Mouse (Mus musculus) forebrain, embryonic 16.5 days (tissue): Measurements from ENCODE around the gene Cmip. TPM values are rescaled to one million over a fixed set of nuclear protein-coding genes. Genes with fewer than 3 reads are reported as not detected.

Experiments
- ATAC-seq: fragments of 200-750 bp; cut with Nextera tagmentation; 2 replicates; pipeline ENCODE4 v1.8.0; 2017; ENCODE audit warnings: mild to moderate bottlenecking, moderate library complexity
- H3K27ac ChIP-seq: fragments of 300-500 bp; sonication (generic); 2 replicates; pipeline ENCODE4 v1.5.1; 2014; ENCODE audit warnings: low read length, control low read depth
- H3K27me3 ChIP-seq: fragments of 300-500 bp; sonication (generic); replicated peaks from 2 replicates; pipeline ENCODE4 v1.6.1; 2014; ENCODE audit warnings: low read length; ENCODE audit not compliant: control insufficient read depth, insufficient read depth
- H3K36me3 ChIP-seq: fragments of 300-500 bp; sonication (generic); 2 replicates; pipeline ENCODE4 v1.6.1; 2014; ENCODE audit not compliant: control insufficient read depth, insufficient read depth
- H3K4me1 ChIP-seq: fragments of 300-500 bp; sonication (generic); replicated peaks from 2 replicates; pipeline ENCODE4 v1.6.1; 2014; ENCODE audit warnings: low read length; ENCODE audit not compliant: control insufficient read depth, insufficient read depth
- H3K4me2 ChIP-seq: fragments of 300-500 bp; sonication (generic); 2 replicates; pipeline ENCODE4 v1.6.1; 2014; ENCODE audit warnings: mild to moderate bottlenecking, low read length, control low read depth
- H3K4me3 ChIP-seq: fragments of 300-500 bp; sonication (generic); replicated peaks from 2 replicates; pipeline ENCODE4 v1.5.1; 2014; ENCODE audit warnings: mild to moderate bottlenecking, low read length, control low read depth
- H3K9ac ChIP-seq: fragments of 300-500 bp; sonication (generic); replicated peaks from 2 replicates; pipeline ENCODE4 v1.6.1; 2014; ENCODE audit warnings: low read depth, low read length, control low read depth
- H3K9me3 ChIP-seq: fragments of 300-500 bp; sonication (generic); 2 replicates; pipeline ENCODE4 v1.6.1; 2016; ENCODE audit warnings: low read length; ENCODE audit not compliant: control insufficient read depth
- WGBS: fragments of 180-500 bp; shearing (Covaris S2); extraction: QIAGEN DNeasy Blood & Tissue Kit; methylation state at CpG from one replicate; pipeline ENCODE4 v1.1.7; 2014; 5-methylcytosine and 5-hydroxymethylcytosine counted together
- polyA plus RNA-seq: library from polyadenylated mRNA; unstranded; fragments of >200 nt; fragmentation: Nextera tagmentation; extraction: Ambion mirVana; gene quantifications from 2 replicates; pipeline ENCODE4 v1.2.1, GENCODE M21; 2015

Gene Cmip
- polyA plus RNA-seq, 1 experiment from 2014 or later: 98.1 TPM

GRCm38 (mm10) chr8:117433968-117434367 is 177.1 kb downstream of the Cmip start:
- Histone ChIP-seq H3K9me3 (no peaks in the 10 kb centered on the region), H3K4me2 (no peak overlapping the region), H3K27me3 (no peaks in the 10 kb centered on the region), H3K4me3 (no peak overlapping the region), H3K27ac (no peak overlapping the region), H3K36me3 (peaks cover 31% of the 10 kb centered on the region), H3K4me1 (no peaks in the 10 kb centered on the region), H3K9ac (no peak overlapping the region)
- ATAC-seq: no peak
- WGBS: 87% methylated on average over 10 of the region's 10 CpGs

- Histone ChIP-seq H3K27ac (no peak overlapping the region), H3K9me3 (no peaks in the 10 kb centered on the region), H3K4me3 (no peak overlapping the region), H3K27me3 (no peaks in the 10 kb centered on the region), H3K4me1 (no peaks in the 10 kb centered on the region), H3K4me2 (no peak overlapping the region), H3K36me3 (peaks cover 21% of the 10 kb centered on the region), H3K9ac (no peak overlapping the region)
- ATAC-seq: no peak
- WGBS: 94% methylated on average over 15 of the region's 15 CpGs
Observed at GRCm38 (mm10) chr8:117436786-117437185, 179.9 kb downstream of the Cmip start.

GRCm38 (mm10) chr8:117437616-117438015 is 180.8 kb downstream of the Cmip start:
- Histone ChIP-seq H3K27ac (no peak overlapping the region), H3K4me1 (no peaks in the 10 kb centered on the region), H3K36me3 (peaks cover 21% of the 10 kb centered on the region), H3K9me3 (no peaks in the 10 kb centered on the region), H3K9ac (no peak overlapping the region), H3K4me2 (no peak overlapping the region), H3K27me3 (no peaks in the 10 kb centered on the region), H3K4me3 (no peak overlapping the region)
- no peak; the same call in 1 of the 2 replicates for ATAC-seq
- WGBS: 81% methylated on average over 5 of the region's 5 CpGs

- 91% methylated on average over 14 of the region's 14 CpGs for whole genome bisulfite sequencing
- Histone ChIP-seq H3K4me2 (no peak overlapping the region), H3K9ac (no peak overlapping the region), H3K36me3 (peaks cover 18% of the 10 kb centered on the region), H3K9me3 (no peaks in the 10 kb centered on the region), H3K4me1 (no peaks in the 10 kb centered on the region), H3K4me3 (no peak overlapping the region), H3K27me3 (no peaks in the 10 kb centered on the region), H3K27ac (no peak overlapping the region)
- ATAC-seq: no peak
Observed at GRCm38 (mm10) chr8:117440317-117440716, 183.5 kb downstream of the Cmip start.

- Histone ChIP-seq H3K4me2 (no peak overlapping the region), H3K27ac (no peak overlapping the region), H3K9me3 (no peaks in the 10 kb centered on the region), H3K27me3 (no peaks in the 10 kb centered on the region), H3K36me3 (peaks cover 13% of the 10 kb centered on the region; the same call in 1 of the 2 replicates), H3K4me1 (no peaks in the 10 kb centered on the region; the same call in 1 of the 2 replicates), H3K9ac (no peak overlapping the region), H3K4me3 (no peak overlapping the region)
- no peak for ATAC-seq
- WGBS: 92% methylated on average over 6 of the region's 6 CpGs
Observed at GRCm38 (mm10) chr8:117440759-117441158, 183.9 kb downstream of the Cmip start.

GRCm38 (mm10) chr8:117445507-117445906 is 188.6 kb downstream of the Cmip start:
- Histone ChIP-seq H3K36me3 (no peaks in the 10 kb centered on the region), H3K9ac (no peak overlapping the region), H3K27ac (no peak overlapping the region), H3K4me3 (no peak overlapping the region), H3K27me3 (no peaks in the 10 kb centered on the region), H3K9me3 (no peaks in the 10 kb centered on the region), H3K4me2 (no peak overlapping the region), H3K4me1 (peaks cover 8% of the 10 kb centered on the region)
- WGBS: 70% methylated on average over 5 of the region's 5 CpGs
- ATAC-seq: no peak

- no peaks in the 10 kb centered on the region for H3K27me3 ChIP-seq
- no peaks in the 10 kb centered on the region for H3K9me3 ChIP-seq
- no peak overlapping the region for H3K4me2 ChIP-seq
- H3K27ac ChIP-seq: 0 out of 2 replicates have a peak overlapping the region, but pooled peaks have one; percentile 16
- ATAC-seq: peak; percentile 37
- no peaks in the 10 kb centered on the region for H3K36me3 ChIP-seq
- H3K4me1 ChIP-seq: peaks cover 13% of the 10 kb centered on the region
- H3K4me3 ChIP-seq: no peak overlapping the region
- no peak overlapping the region for H3K9ac ChIP-seq
- 32% methylated on average over 15 of the region's 15 CpGs for WGBS
Observed at GRCm38 (mm10) chr8:117446344-117446997, 189.6 kb downstream of the Cmip start.

- no peak overlapping the region for H3K9ac ChIP-seq
- WGBS: 50% methylated on average over 9 of the region's 9 CpGs
- no peak overlapping the region for H3K4me2 ChIP-seq
- H3K4me3 ChIP-seq: no peak overlapping the region
- peaks cover 12% of the 10 kb centered on the region for H3K4me1 ChIP-seq
- no peaks in the 10 kb centered on the region for H3K27me3 ChIP-seq
- H3K27ac ChIP-seq: peak overlapping the region; percentile 79
- H3K36me3 ChIP-seq: peaks cover 21% of the 10 kb centered on the region
- no peaks in the 10 kb centered on the region for H3K9me3 ChIP-seq
- ATAC-seq: peak; percentile 70
Observed at GRCm38 (mm10) chr8:117451072-117451471, 194.2 kb downstream of the Cmip start.

GRCm38 (mm10) chr8:117453974-117454373 is 197.1 kb downstream of the Cmip start:
- H3K4me1 ChIP-seq: peaks cover 6% of the 10 kb centered on the region
- H3K4me3 ChIP-seq: no peak overlapping the region
- peak; percentile 14; the same call in 1 of the 2 replicates for ATAC-seq
- peaks cover 27% of the 10 kb centered on the region for H3K36me3 ChIP-seq
- H3K27me3 ChIP-seq: no peaks in the 10 kb centered on the region
- no peak overlapping the region for H3K9ac ChIP-seq
- no peaks in the 10 kb centered on the region for H3K9me3 ChIP-seq
- WGBS: 67% methylated on average over 6 of the region's 6 CpGs
- no peak overlapping the region for H3K4me2 ChIP-seq
- H3K27ac ChIP-seq: peak overlapping the region; percentile 39; the same call in 1 of the 2 replicates
